Mouse (Mus musculus) MEL (cell line): Measurements from ENCODE around the gene C1rl.

Source experiments
- CTCF ChIP-seq, 3 experiments: IDR thresholded peaks in 2 of 3; conservative IDR thresholded peaks in 1 of 3; 2 replicates each; pipeline ENCODE4 v1.5.1; 2011 to 2012; ENCODE audit warnings: low read length in 3 of 3, low read depth in 2 of 3, mild to moderate bottlenecking in 2 of 3, improper control_type of control experiment in 1 of 3, inconsistent platforms in 1 of 3, mixed read lengths in 1 of 3, moderate library complexity in 1 of 3; ENCODE audit not compliant: control insufficient read depth in 1 of 3, insufficient read depth in 1 of 3, poor library complexity in 1 of 3, severe bottlenecking in 1 of 3
- E2F4 ChIP-seq: IDR thresholded peaks from 2 replicates; pipeline ENCODE4 v1.6.1; 2011; ENCODE audit warnings: low read depth, low read length, improper control_type of control experiment, borderline replicate concordance
- ELF1 ChIP-seq: IDR thresholded peaks from 2 replicates; pipeline ENCODE4 v1.6.1; 2014; ENCODE audit warnings: low read depth, mild to moderate bottlenecking, inconsistent platforms, low read length, improper control_type of control experiment, moderate library complexity
- EP300 ChIP-seq, 2 experiments: IDR thresholded peaks; 2 replicates each; pipeline ENCODE4 v1.6.1; 2011; ENCODE audit warnings: improper control_type of control experiment in 2 of 2, low read length in 2 of 2, low read depth in 1 of 2, mild to moderate bottlenecking in 1 of 2
- MXI1 ChIP-seq: IDR thresholded peaks from 2 replicates; pipeline ENCODE4 v1.6.1; 2011; ENCODE audit warnings: mild to moderate bottlenecking, low read depth, low read length, improper control_type of control experiment
- MYB ChIP-seq: IDR thresholded peaks from 2 replicates; pipeline ENCODE4 v1.6.1; 2011; ENCODE audit warnings: mild to moderate bottlenecking, low read depth, low read length, improper control_type of control experiment
- NRF1 ChIP-seq: IDR thresholded peaks from 2 replicates; pipeline ENCODE4 v1.6.1; 2014; ENCODE audit warnings: low read depth, mild to moderate bottlenecking, inconsistent platforms, low read length, improper control_type of control experiment, moderate library complexity; ENCODE audit not compliant: poor library complexity, insufficient read depth, severe bottlenecking
- TCF12 ChIP-seq: IDR thresholded peaks from 2 replicates; pipeline ENCODE4 v1.6.1; 2014; ENCODE audit warnings: low read depth, mild to moderate bottlenecking, inconsistent platforms, low read length, improper control_type of control experiment, moderate library complexity
- UBTF ChIP-seq: IDR thresholded peaks from 2 replicates; pipeline ENCODE4 v1.6.1; 2012; ENCODE audit warnings: low read depth, mild to moderate bottlenecking, inconsistent platforms, low read length, improper control_type of control experiment, moderate library complexity, borderline replicate concordance; ENCODE audit not compliant: insufficient read depth
- USF1 ChIP-seq: IDR thresholded peaks from 2 replicates; pipeline ENCODE4 v1.6.1; 2014; ENCODE audit warnings: low read depth, mild to moderate bottlenecking, inconsistent platforms, low read length, improper control_type of control experiment, moderate library complexity

DNA sequence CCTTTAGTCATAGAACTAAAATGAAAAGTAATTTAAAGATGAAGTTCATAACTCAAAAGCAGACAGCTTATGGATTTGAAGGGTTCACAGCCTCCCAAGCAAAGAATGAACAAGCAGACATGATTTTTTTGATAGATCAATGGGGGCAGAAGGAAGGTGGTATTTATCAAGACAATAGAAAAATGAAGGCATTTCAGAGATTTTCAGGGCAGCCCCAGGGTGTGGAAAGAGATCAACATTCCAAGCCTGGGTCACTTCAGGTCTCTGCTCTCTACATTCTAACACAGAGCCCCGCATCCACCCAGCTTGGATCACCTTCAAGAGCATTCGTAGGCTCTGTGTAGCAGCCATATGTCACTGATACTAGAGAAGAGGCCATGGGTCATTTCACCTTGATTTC lies 49.6 kb upstream of the C1rl start:
- TF ChIP-seq USF1, result no peak
- no peak for TF ChIP-seq CTCF (IDR thresholded peaks at IDR 0.05 in 2 of 3, conservative IDR thresholded peaks at IDR 0.05 in 1 of 3; ENCODE audit: control insufficient read depth in 1 of 3, insufficient read depth in 1 of 3, low read depth in 2 of 3, low read length in 3 of 3, poor library complexity in 1 of 3, severe bottlenecking in 1 of 3)
- TF ChIP-seq NRF1, result no peak
- no peak for TF ChIP-seq MYB
- no peak for TF ChIP-seq ELF1
- no peak for TF ChIP-seq MXI1
- no peak for TF ChIP-seq TCF12
- no peak for TF ChIP-seq EP300 (IDR thresholded peaks at IDR 0.05; ENCODE audit: low read depth in 1 of 2, low read length in 2 of 2)
- no peak for TF ChIP-seq UBTF
- no peak for TF ChIP-seq E2F4
